Mouse (Mus musculus) heart, postnatal 0 days (tissue): Measurements from ENCODE around the gene Hoxc12.

Source experiments
- CTCF ChIP-seq: IDR thresholded peaks from 2 replicates; pipeline ENCODE4 v1.5.1; 2016; ENCODE audit warnings: antibody characterized with exemption, control low read depth, low read depth
- EP300 ChIP-seq: IDR thresholded peaks from 2 replicates; pipeline ENCODE4 v1.6.1; 2016; ENCODE audit warnings: antibody characterized with exemption, low read depth

- TF ChIP-seq CTCF = no peak
- TF ChIP-seq EP300 = no peak
These were observed 39.6 kb downstream of the Hoxc12 start, which contains the start of gene Hoxc9 for GRCm38 (mm10) chr15:102976171-102976570.
